Mouse (Mus musculus) embryonic facial prominence, embryonic 11.5 days (tissue): Measurements from ENCODE around the gene Galnt2. TPM values are rescaled to one million over a fixed set of nuclear protein-coding genes. Genes with fewer than 3 reads are reported as not detected.

Experiments
- ATAC-seq: fragments of 200-750 bp; cut with Nextera tagmentation; replicated peaks from 2 replicates; pipeline ENCODE4 v1.8.0; 2017; ENCODE audit warnings: low read depth; ENCODE audit not compliant: insufficient number of reproducible peaks, low FRiP score, low TSS enrichment
- DNase-seq: peaks from one replicate; pipeline ENCODE4 v3.0.0-alpha.2; 2015; ENCODE audit warnings: low spot score
- H3K27ac ChIP-seq: fragments of 300-500 bp; sonication (generic); replicated peaks from 2 replicates; pipeline ENCODE4 v1.5.1; 2014; ENCODE audit warnings: mild to moderate bottlenecking, low read depth, low read length, control low read depth
- H3K27me3 ChIP-seq: fragments of 300-500 bp; sonication (generic); 2 replicates; pipeline ENCODE4 v1.6.1; 2014; ENCODE audit warnings: mild to moderate bottlenecking, low read length, moderate library complexity, mixed read lengths; ENCODE audit not compliant: control insufficient read depth, insufficient read depth
- H3K36me3 ChIP-seq: fragments of 300-500 bp; sonication (generic); replicated peaks from 2 replicates; pipeline ENCODE4 v1.6.1; 2014; ENCODE audit warnings: low read depth, mild to moderate bottlenecking, low read length, moderate library complexity, mixed read lengths; ENCODE audit not compliant: control insufficient read depth, insufficient read depth
- H3K4me1 ChIP-seq: fragments of 300-500 bp; sonication (generic); 2 replicates; pipeline ENCODE4 v1.6.1; 2014; ENCODE audit warnings: low read length, mixed read lengths; ENCODE audit not compliant: control insufficient read depth, insufficient read depth
- H3K4me2 ChIP-seq: fragments of 300-500 bp; sonication (generic); 2 replicates; pipeline ENCODE4 v1.6.1; 2014; ENCODE audit warnings: low read depth, mild to moderate bottlenecking, control low read depth, low read length, moderate library complexity
- H3K4me3 ChIP-seq: fragments of 300-500 bp; sonication (generic); 2 replicates; pipeline ENCODE4 v1.5.1; 2014; ENCODE audit warnings: low read depth, low read length, control low read depth
- H3K9ac ChIP-seq: fragments of 300-500 bp; sonication (generic); replicated peaks from 2 replicates; pipeline ENCODE4 v1.6.1; 2014; ENCODE audit warnings: mild to moderate bottlenecking, control low read depth, low read length
- H3K9me3 ChIP-seq: fragments of 300-500 bp; sonication (generic); replicated peaks from 2 replicates; pipeline ENCODE4 v1.6.1; 2016; ENCODE audit warnings: mild to moderate bottlenecking, low read length, inconsistent platforms, mixed read lengths; ENCODE audit not compliant: control insufficient read depth
- WGBS: fragments of 180-500 bp; shearing (Covaris S2); extraction: QIAGEN DNeasy Blood & Tissue Kit; methylation state at CpG from one replicate; pipeline ENCODE4 v1.1.7; 2014; 5-methylcytosine and 5-hydroxymethylcytosine counted together
- polyA plus RNA-seq: library from polyadenylated mRNA; unstranded; fragments of >200 nt; fragmentation: Nextera tagmentation; extraction: Ambion mirVana; gene quantifications from 2 replicates; pipeline ENCODE4 v1.2.1, GENCODE M21; 2014

Gene Galnt2
- polyA plus RNA-seq, 1 experiment from 2014 or later = 54.7 TPM

GRCm38 (mm10) chr8:124301512-124301911, 70.3 kb downstream of the Galnt2 start:
- H3K4me2 ChIP-seq = no peak overlapping the region
- no peaks in the 10 kb centered on the region for H3K4me1 ChIP-seq
- H3K36me3 ChIP-seq = no peaks in the 10 kb centered on the region
- H3K4me3 ChIP-seq = no peak overlapping the region
- WGBS = 92% methylated on average over 4 of the region's 4 CpGs
- no peak overlapping the region for H3K9ac ChIP-seq
- no peaks in the 10 kb centered on the region for H3K9me3 ChIP-seq
- no peak for DNase-seq
- ATAC-seq = no peak
- no peak overlapping the region for H3K27ac ChIP-seq
- H3K27me3 ChIP-seq = no peaks in the 10 kb centered on the region

GRCm38 (mm10) chr8:124301935-124302555, 70.9 kb downstream of the Galnt2 start:
- Histone ChIP-seq H3K4me1 (no peaks in the 10 kb centered on the region), H3K9ac (no peak overlapping the region), H3K9me3 (no peaks in the 10 kb centered on the region), H3K4me2 (no peak overlapping the region), H3K4me3 (no peak overlapping the region), H3K27ac (no peak overlapping the region), H3K36me3 (no peaks in the 10 kb centered on the region), H3K27me3 (no peaks in the 10 kb centered on the region)
- ATAC-seq (no peak), DNase-seq (no peak)
- 87% methylated on average over 7 of the region's 7 CpGs for WGBS

GRCm38 (mm10) chr8:124303211-124303902, 72.2 kb downstream of the Galnt2 start:
- ATAC-seq = no peak
- 92% methylated on average over 15 of the region's 15 CpGs for WGBS
- Histone ChIP-seq H3K9ac (no peak overlapping the region), H3K4me3 (no peak overlapping the region), H3K4me1 (no peaks in the 10 kb centered on the region), H3K36me3 (no peaks in the 10 kb centered on the region), H3K27me3 (no peaks in the 10 kb centered on the region), H3K27ac (no peak overlapping the region), H3K4me2 (no peak overlapping the region), H3K9me3 (no peaks in the 10 kb centered on the region)
- DNase-seq = no peak

- H3K4me1 ChIP-seq = no peaks in the 10 kb centered on the region
- no peak for ATAC-seq
- no peak overlapping the region for H3K4me3 ChIP-seq
- H3K36me3 ChIP-seq = no peaks in the 10 kb centered on the region
- no peak for DNase-seq
- no peaks in the 10 kb centered on the region for H3K27me3 ChIP-seq
- no peak overlapping the region for H3K9ac ChIP-seq
- no peak overlapping the region for H3K27ac ChIP-seq
- no peak overlapping the region for H3K4me2 ChIP-seq
- no peaks in the 10 kb centered on the region for H3K9me3 ChIP-seq
- WGBS = 71% methylated on average over 4 of the region's 4 CpGs
These were observed 73.0 kb downstream of the Galnt2 start for GRCm38 (mm10) chr8:124304141-124304540.

GRCm38 (mm10) chr8:124306574-124306973, 75.4 kb downstream of the Galnt2 start:
- no peak overlapping the region for H3K9ac ChIP-seq
- no peaks in the 10 kb centered on the region for H3K27me3 ChIP-seq
- no peak overlapping the region for H3K4me2 ChIP-seq
- H3K36me3 ChIP-seq = no peaks in the 10 kb centered on the region
- no peaks in the 10 kb centered on the region for H3K4me1 ChIP-seq
- H3K9me3 ChIP-seq = no peaks in the 10 kb centered on the region
- ATAC-seq (no peak), DNase-seq (no peak)
- H3K4me3 ChIP-seq = no peak overlapping the region
- no peak overlapping the region for H3K27ac ChIP-seq
- 47% methylated on average over 7 of the region's 7 CpGs for whole genome bisulfite sequencing

- no peaks in the 10 kb centered on the region for H3K36me3 ChIP-seq
- no peaks in the 10 kb centered on the region for H3K27me3 ChIP-seq
- H3K9me3 ChIP-seq = no peaks in the 10 kb centered on the region
- H3K27ac ChIP-seq = no peak overlapping the region
- ATAC-seq (no peak), DNase-seq (no peak)
- H3K4me3 ChIP-seq = no peak overlapping the region
- H3K4me1 ChIP-seq = no peaks in the 10 kb centered on the region
- WGBS = 84% methylated on average over 10 of the region's 10 CpGs
- no peak overlapping the region for H3K4me2 ChIP-seq
- no peak overlapping the region for H3K9ac ChIP-seq
These were observed 76.5 kb downstream of the Galnt2 start for GRCm38 (mm10) chr8:124307700-124308099.

DNA sequence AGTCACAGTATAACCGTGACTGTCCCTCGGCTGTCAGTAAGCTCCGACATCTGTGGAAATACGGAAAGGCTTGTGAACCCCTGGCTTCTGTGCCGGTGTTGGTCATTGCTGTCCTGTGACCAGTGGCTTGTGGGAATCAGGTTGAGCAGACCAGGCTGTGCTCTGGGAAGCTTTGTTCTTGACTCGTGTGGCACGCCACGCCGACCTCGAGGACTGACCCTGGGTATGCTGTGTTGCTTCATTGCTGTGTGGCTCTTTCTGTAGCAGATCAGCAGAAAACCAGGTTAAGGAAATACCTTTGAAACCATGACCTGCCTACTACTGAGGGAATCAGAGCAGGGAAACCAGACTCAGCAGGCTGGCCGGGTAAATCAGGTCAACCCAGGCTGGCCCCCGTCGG, 79.3 kb downstream of the Galnt2 start:
- no peaks in the 10 kb centered on the region for H3K27me3 ChIP-seq
- no peak overlapping the region for H3K4me3 ChIP-seq
- H3K27ac ChIP-seq = no peak overlapping the region
- no peak overlapping the region for H3K4me2 ChIP-seq
- no peak overlapping the region for H3K9ac ChIP-seq
- H3K4me1 ChIP-seq = no peaks in the 10 kb centered on the region
- no peaks in the 10 kb centered on the region for H3K9me3 ChIP-seq
- DNase-seq (no peak), ATAC-seq (no peak)
- 84% methylated on average over 13 of the region's 13 CpGs for whole genome bisulfite sequencing
- H3K36me3 ChIP-seq = no peaks in the 10 kb centered on the region

DNA sequence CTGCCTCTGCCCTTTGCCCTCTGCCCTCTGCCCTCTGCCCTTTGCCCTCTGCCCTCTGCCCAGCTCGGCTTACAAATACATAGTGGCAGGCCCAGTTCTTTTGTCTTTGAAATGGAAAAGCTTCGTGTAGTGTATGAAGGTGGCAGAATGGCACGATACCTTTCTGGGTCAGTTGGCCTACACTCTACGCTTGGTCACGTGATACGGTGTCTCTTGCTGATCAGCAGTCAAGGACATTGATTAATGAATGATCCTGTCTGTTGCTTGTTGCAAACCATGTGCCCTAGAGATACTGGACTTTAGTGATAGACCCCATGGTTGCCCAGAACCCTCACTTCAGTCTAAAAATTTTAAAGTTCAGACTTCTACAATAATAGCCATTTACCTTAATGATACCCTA, 79.9 kb downstream of the Galnt2 start:
- Histone ChIP-seq H3K36me3 (no peaks in the 10 kb centered on the region), H3K27me3 (no peaks in the 10 kb centered on the region), H3K9me3 (no peaks in the 10 kb centered on the region), H3K27ac (no peak overlapping the region), H3K4me2 (no peak overlapping the region), H3K4me1 (no peaks in the 10 kb centered on the region), H3K4me3 (no peak overlapping the region), H3K9ac (no peak overlapping the region)
- ATAC-seq (no peak), DNase-seq (no peak)
- 81% methylated on average over 6 of the region's 6 CpGs for WGBS
